Mouse (Mus musculus) heart, adult 2 months (tissue): ENCODE data around the gene Cbx7. TPM values are rescaled to one million over a fixed set of nuclear protein-coding genes. Genes with fewer than 3 reads are reported as not detected.

Experiments used
- DNase-seq, 2 experiments: peaks; one replicate each; pipeline ENCODE4 v3.0.0; 2021
- H3K27ac ChIP-seq: fragments of 200-600 bp; 2 replicates; pipeline ENCODE4 v1.8.1; 2022
- H3K27me3 ChIP-seq: fragments of 200-500 bp; 2 replicates; pipeline ENCODE4 v1.6.1; 2012; ENCODE audit warnings: mild to moderate bottlenecking, low read length, inconsistent platforms, mixed read lengths; ENCODE audit not compliant: control insufficient read depth, insufficient read depth
- H3K36me3 ChIP-seq: fragments of 200-500 bp; 2 replicates; pipeline ENCODE4 v1.6.1; 2012; ENCODE audit warnings: low read length, inconsistent platforms; ENCODE audit not compliant: control insufficient read depth, insufficient read depth
- H3K4me1 ChIP-seq: fragments of 200-500 bp; 2 replicates; pipeline ENCODE4 v1.6.1; 2011; ENCODE audit warnings: low read length; ENCODE audit not compliant: control insufficient read depth, insufficient read depth
- H3K4me3 ChIP-seq: fragments of 200-600 bp; 2 replicates; pipeline ENCODE4 v1.8.1; 2022
- H3K79me2 ChIP-seq: fragments of 200-500 bp; replicated peaks from 2 replicates; pipeline ENCODE4 v1.6.1; 2012; ENCODE audit warnings: mild to moderate bottlenecking, inconsistent platforms, low read length, moderate library complexity, mixed read lengths; ENCODE audit not compliant: control insufficient read depth, insufficient read depth
- H3K9ac ChIP-seq: fragments of 200-500 bp; 2 replicates; pipeline ENCODE4 v1.6.1; 2012; ENCODE audit warnings: low read depth, mild to moderate bottlenecking, control low read depth, inconsistent platforms, low read length, mixed read lengths
- CTCF ChIP-seq: fragments of 200-600 bp; IDR thresholded peaks from 2 replicates; pipeline ENCODE4 v1.8.1; 2022; ENCODE audit warnings: antibody characterized with exemption, mild to moderate bottlenecking, moderate library complexity
- EP300 ChIP-seq: fragments of 200-500 bp; IDR thresholded peaks from 2 replicates; pipeline ENCODE4 v1.6.1; 2011; ENCODE audit warnings: low read depth, low read length, control low read depth; ENCODE audit not compliant: insufficient read depth
- POLR2A ChIP-seq: fragments of 200-500 bp; IDR thresholded peaks from 2 replicates; pipeline ENCODE4 v1.6.1; 2011; ENCODE audit warnings: mild to moderate bottlenecking, low read depth, low read length, control low read depth; ENCODE audit not compliant: insufficient read depth
- WGBS: fragments of 180-500 bp; shearing (Covaris S2); methylation state at CpG from one replicate; pipeline ENCODE4 v1.1.7; 2018; 5-methylcytosine and 5-hydroxymethylcytosine counted together
- intact Hi-C: fragments of 180-260 bp; cut with DNase I; formaldehyde crosslinking; loops from one replicate; pipeline ENCODE4 v1.15.1; 2025
- polyA plus RNA-seq: library from polyadenylated mRNA; depleted of rRNA; stranded (reverse); fragments of >200 nt; gene quantifications from 2 replicates; pipeline ENCODE4 v1.2.3, GENCODE M21; 2012
- total RNA-seq, 2 experiments: library from RNA; stranded (reverse); gene quantifications; 2 replicates each; pipeline ENCODE4 v1.2.3; 2021

Cbx7 gene
- total and polyA plus RNA-seq, 3 experiments: 18.9 to 21.7 (median 21.4) TPM

- WGBS: 1% methylated on average over 60 of the region's 60 CpGs
- Histone ChIP-seq H3K27ac (peak within 1 kb of the TSS; percentile 96), H3K4me1 (peaks cover 1% of the 10 kb centered on the region), H3K79me2 (peaks cover 5% of the 10 kb centered on the region), H3K27me3 (peaks cover 1% of the 10 kb centered on the region; the same call in 1 of the 2 replicates), H3K4me3 (peak within 1 kb of the TSS; percentile 80), H3K36me3 (no peaks in the 10 kb centered on the region), H3K9ac (peak within 1 kb of the TSS; percentile 89)
- DNase-seq: peak; percentile 86 to 88
- intact Hi-C loops: loop anchor here (1.0 to 2.0 kb wide), 3 partner anchors 10 to 62 kb away; no protein-coding TSS in a partner anchor
- TF ChIP-seq POLR2A (peak; percentile 99), EP300 (peak; percentile 76; the same call in 1 of the 2 replicates), CTCF (no peak)
These were observed 43.6 kb upstream of the Cbx7 start, which contains the start of gene Pdgfb for GRCm38 (mm10) chr15:80014321-80015210. Gene Pdgfb (minus strand): TSS chr15:80014977.

GRCm38 (mm10) chr15:80014031-80014320 lies 43.1 kb upstream of the Cbx7 start:
- peaks cover 5% of the 10 kb centered on the region for H3K79me2 ChIP-seq
- no peaks in the 10 kb centered on the region for H3K36me3 ChIP-seq
- under 1% methylated on average over 37 of the region's 37 CpGs for WGBS
- peak overlapping the region; percentile 96 for H3K27ac ChIP-seq
- peaks cover 1% of the 10 kb centered on the region for H3K4me1 ChIP-seq
- peak overlapping the region; percentile 89 for H3K9ac ChIP-seq
- no peak for TF ChIP-seq CTCF
- no peak for TF ChIP-seq EP300
- no peak for TF ChIP-seq POLR2A
- no peak for DNase-seq
- peaks cover 1% of the 10 kb centered on the region; the same call in 1 of the 2 replicates for H3K27me3 ChIP-seq
- intact Hi-C loops: loop anchor here (1.0 to 2.0 kb wide), 3 partner anchors 10 to 63 kb away; no protein-coding TSS in a partner anchor
- H3K4me3 ChIP-seq: peak overlapping the region; percentile 80

GRCm38 (mm10) chr15:80013256-80014030 lies 42.5 kb upstream of the Cbx7 start:
- Histone ChIP-seq H3K36me3 (no peaks in the 10 kb centered on the region), H3K27ac (peak overlapping the region; percentile 96), H3K4me1 (peaks cover 1% of the 10 kb centered on the region), H3K9ac (peak overlapping the region; percentile 89), H3K27me3 (peaks cover 1% of the 10 kb centered on the region; the same call in 1 of the 2 replicates), H3K4me3 (peak overlapping the region; percentile 80), H3K79me2 (peaks cover 5% of the 10 kb centered on the region)
- intact Hi-C loops: loop anchor here (1.0 to 2.0 kb wide), 3 partner anchors 9 to 63 kb away; no protein-coding TSS in a partner anchor
- peak in 1 of 2 experiments; percentile 53 for DNase-seq
- 2% methylated on average over 35 of the region's 36 CpGs for WGBS
- TF ChIP-seq POLR2A (no peak), CTCF (no peak), EP300 (no peak)

- H3K4me1 ChIP-seq: peaks cover 1% of the 10 kb centered on the region
- WGBS: 2% methylated on average over 58 of the region's 60 CpGs
- H3K36me3 ChIP-seq: no peaks in the 10 kb centered on the region
- peak overlapping the region; percentile 96 for H3K27ac ChIP-seq
- TF ChIP-seq EP300: no peak
- TF ChIP-seq POLR2A: no peak
- peak; percentile 26 for TF ChIP-seq CTCF
- peak overlapping the region; percentile 89 for H3K9ac ChIP-seq
- H3K27me3 ChIP-seq: peaks cover 1% of the 10 kb centered on the region; the same call in 1 of the 2 replicates
- intact Hi-C loops: no loop called here
- H3K4me3 ChIP-seq: peak overlapping the region; percentile 80
- peak; percentile 75 to 77 for DNase-seq
- peaks cover 5% of the 10 kb centered on the region for H3K79me2 ChIP-seq
These were observed 41.7 kb upstream of the Cbx7 start for GRCm38 (mm10) chr15:80012527-80013201.
